Mouse (Mus musculus): ENCODE data around the gene Rab30.

The Rab30 gene

DNA sequence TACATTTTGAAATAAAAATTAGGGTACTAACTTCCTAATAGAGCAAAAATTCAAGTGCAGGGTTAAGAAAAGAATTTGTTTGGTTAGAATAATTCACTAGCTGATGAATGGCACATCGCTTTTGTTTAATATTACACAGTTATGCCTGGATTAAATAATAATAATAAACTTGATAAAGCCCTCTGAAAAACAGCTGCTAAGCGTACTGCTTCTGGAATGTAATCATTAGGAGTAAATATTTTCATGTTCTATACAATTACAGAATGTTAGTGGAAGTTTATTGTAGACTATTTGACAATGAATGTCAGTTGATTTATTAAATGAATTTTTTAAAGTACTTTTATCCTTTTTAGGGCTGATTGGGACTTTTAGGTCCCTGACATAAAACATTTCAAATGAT, 100.9 kb downstream of the Rab30 start:
- DNase-seq (ENCODE audit: low spot score in 2 of 2) = no peak

DNA sequence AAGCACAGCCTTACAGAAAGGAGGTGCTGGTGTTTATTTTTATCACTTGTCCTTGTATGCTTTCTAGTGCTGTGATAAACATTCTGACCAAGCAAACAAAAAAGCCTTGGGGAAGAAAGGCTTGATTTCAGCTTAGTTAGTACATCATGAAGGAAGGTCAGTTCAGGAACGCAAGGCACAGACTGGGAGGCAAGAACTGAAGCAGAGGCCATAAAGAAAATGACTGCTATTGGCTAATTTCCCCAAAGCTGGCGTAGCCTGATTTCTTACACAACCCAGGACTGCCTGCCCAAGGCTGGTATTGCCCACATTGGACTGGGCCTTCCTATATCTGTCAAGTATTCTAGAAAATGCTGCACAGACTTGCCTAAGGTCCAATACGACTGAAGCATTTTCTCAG, 106.8 kb downstream of the Rab30 start:
- no peak for DNase-seq (ENCODE audit: low spot score in 2 of 2)

DNA sequence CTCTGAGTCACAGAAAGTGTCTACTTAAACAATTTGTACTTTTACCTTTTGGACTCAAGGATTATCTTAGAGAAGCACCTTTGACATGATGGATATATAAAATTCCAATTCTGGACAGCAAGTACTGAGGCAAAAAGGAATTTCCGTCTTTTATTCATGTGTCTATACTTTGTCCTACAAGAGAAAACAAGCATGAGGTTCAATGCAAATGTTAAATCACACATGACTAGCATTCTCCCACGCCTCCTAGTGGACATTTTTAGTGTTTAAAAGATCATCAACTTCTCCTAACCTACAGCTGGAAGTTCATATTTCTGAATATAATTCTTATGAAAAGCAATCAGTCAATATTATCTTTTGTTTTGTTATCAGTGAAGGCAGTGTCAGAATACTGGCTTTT, 125.1 kb downstream of the Rab30 start:
- DNase-seq (ENCODE audit: low spot score in 2 of 2) = no peak

DNA sequence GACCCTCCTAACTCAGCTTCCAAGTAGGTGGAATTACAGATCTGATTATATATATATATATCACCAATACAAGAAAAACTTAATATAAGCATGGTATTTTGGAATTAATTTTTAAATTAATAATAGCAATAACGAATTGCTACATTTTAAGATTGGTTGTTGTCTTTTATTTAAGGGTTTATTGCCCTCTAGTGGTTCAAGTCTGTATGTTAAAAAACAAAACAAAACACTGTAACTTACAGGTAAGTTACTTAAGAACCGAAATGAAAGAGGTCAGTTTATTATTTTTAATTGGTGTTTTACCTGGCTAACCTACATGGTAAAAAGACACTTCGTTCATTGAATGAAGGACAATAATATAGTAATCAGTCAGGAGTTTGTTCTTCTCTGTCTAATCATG, 128.8 kb downstream of the Rab30 start:
- no peak for DNase-seq (ENCODE audit: low spot score in 2 of 2)

- no peak for DNase-seq (ENCODE audit: low spot score in 2 of 2)
Observed at GRCm38 (mm10) chr7:92871596-92871995, 130.2 kb downstream of the Rab30 start.

DNA sequence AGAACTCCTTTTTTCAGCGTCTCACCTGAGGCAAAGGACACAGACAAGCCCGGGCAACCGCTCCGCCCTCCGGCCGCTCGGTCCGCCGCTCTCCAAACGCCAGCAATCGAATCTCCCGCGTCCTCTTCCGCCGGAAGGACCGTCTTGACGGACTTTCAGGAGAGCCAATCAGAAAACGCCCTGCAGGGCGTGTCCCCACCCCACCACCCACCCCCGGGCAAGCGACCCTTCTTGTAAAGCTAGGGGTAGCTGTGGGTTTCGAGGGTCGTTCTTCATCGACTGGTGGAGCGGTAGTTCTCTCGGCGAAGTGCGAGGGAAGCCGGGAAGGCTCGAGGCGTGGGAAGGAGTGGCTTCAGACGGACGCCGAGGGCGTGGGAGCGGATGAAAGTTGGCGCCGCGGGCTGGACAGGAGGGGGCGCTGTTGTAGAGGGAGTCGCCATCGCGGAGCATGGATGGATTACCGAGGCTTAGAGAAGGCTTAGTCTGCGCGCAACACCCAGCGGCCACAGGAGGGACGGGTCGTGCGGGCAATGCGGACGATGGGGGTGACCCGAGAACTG, 132.8 kb downstream of the Rab30 start, which contains the start of the genes Ddias and Prcp:
Gene Ddias, minus strand, starts transcription at position 132 of the 560 bp plus-strand sequence.
Gene Prcp, plus strand, starts transcription at position 355 of the 560 bp plus-strand sequence.
- peak; percentile 79 to 91 for DNase-seq (ENCODE audit: low spot score in 2 of 2)

GRCm38 (mm10) chr7:92874761-92875408, 133.5 kb downstream of the Rab30 start:
- DNase-seq (ENCODE audit: low spot score in 2 of 2) = peak; percentile 62 to 73

GRCm38 (mm10) chr7:92876066-92876465, 134.7 kb downstream of the Rab30 start:
- no peak for DNase-seq (ENCODE audit: low spot score in 2 of 2)

DNA sequence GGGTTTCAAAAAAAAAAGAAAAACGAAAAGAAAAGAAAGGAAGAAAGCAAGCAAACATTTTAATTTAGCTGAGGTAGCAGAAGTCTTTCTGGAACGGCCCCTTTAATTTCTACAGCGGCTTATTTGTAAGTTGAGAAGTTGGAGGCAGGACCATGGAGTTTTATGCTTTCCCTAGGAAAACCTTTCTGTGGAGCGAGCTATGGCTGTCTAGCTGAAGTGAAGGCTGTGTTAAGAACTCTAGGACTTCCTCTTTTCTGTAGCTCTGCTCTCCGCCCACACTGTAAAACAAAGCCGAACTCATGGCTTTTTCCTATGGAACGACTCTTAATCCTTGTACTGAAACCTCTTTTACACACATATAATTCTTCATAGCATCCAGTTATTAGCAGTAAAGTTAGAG, 135.1 kb downstream of the Rab30 start:
- no peak for DNase-seq (ENCODE audit: low spot score in 2 of 2)

DNA sequence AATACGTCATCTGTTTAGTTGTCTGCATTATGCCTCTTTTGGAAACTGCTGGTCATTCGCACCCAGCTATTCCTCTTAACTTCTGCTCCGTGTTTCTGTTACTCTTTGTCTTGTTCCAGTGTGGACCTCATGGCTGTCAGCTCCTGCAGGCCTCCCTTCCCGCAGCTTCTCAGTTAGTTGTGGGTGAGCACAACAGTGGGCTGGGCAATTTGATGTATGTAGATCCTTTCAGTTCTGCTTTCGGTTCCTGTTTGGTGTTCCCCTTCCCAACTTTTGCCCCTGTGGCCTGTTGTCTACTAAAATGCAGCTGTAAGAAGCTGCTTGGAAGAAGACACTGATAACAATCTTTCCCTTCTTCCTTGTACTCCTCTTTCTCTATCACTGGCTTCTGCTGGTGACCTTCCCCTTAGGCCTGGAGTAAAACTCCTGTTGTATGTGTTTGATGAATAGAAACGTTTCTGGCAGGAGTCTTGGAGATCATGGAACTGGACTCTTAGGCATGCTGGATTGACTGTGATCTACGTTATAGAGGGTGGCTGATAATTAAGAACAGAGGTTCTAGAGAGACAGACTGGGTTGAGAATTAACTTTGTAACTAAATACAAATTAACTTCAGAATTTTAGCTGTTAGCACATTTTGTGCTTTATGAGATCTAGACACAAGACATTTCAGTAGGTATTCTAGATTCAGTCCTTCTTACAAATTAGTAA, 137.3 kb downstream of the Rab30 start:
- no peak for DNase-seq (ENCODE audit: low spot score in 2 of 2)

- no peak for DNase-seq (ENCODE audit: low spot score in 2 of 2)
Observed at GRCm38 (mm10) chr7:92883850-92884716, 142.7 kb downstream of the Rab30 start.

DNA sequence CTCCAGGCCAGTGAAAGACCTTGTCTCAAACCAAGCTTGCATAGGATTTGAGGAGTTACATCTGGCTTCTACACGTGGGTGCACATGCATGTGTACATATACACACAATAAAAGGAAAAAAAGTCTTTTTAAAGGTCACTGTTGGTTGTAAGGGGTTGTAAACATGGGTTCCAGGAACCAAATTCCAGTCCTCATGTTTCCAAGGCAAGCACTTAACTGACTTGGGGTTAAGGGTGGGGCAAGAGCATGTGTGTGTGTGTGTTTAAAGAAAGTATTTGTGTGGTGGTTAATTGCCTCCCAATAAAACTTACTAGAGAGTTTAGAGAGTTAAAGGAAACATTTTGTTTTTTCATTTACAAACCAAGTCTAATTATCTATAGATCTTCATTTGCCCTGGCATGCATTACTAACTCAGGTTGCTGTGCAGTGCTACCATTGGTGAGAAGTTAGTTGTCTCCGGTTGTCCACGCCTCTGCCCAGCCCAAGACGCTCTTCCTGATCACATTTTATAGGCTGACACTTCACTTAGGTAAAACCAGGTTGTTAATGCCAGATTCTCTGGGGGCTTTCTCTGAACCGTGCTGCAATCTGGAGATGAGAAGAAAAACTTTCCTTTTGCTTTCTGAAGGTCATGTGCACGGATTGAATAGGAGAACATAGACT, 143.7 kb downstream of the Rab30 start:
- no peak for DNase-seq (ENCODE audit: low spot score in 2 of 2)

DNA sequence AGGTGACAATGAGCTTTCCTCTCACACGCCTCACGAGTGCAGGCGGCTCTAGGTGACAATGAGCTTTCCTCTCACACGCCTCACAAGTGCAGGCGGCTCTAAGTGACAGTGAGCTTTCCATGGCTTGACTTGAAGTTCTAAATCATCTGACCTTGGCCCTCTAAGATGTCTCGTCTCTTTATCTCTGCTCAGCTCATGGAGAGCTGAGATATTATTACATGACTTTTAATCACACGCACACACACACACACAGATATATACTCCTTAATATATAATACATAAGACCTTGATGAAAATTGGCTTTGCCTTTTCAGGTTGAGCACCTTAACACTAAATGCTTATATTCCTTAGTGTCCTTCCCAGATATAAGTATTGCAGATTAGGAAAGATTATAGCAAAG, 145.4 kb downstream of the Rab30 start:
- DNase-seq (ENCODE audit: low spot score in 2 of 2) = no peak

DNA sequence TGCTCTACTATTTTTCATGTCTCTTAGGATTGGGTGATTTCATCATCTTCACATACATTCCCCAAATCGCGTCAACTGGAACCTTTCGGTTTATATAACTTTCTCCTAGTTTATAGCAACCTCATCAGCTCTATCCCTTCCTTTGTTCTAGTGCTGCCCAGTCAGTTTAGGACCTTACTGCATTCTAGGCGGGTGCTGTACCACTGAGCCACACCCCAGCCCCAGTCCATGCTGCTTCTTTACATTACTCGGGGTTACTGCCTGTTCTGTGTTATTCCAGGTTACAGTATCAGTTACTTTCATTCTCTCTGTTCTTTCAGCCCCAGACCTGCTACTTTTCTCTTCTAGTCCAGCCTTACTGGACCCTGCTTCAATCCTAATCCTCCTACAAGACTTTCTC, 145.8 kb downstream of the Rab30 start:
- DNase-seq (ENCODE audit: low spot score in 2 of 2) = no peak

- DNase-seq (ENCODE audit: low spot score in 2 of 2) = no peak
Observed at GRCm38 (mm10) chr7:92890211-92890610, 148.8 kb downstream of the Rab30 start.

- no peak for DNase-seq (ENCODE audit: low spot score in 2 of 2)
Observed at GRCm38 (mm10) chr7:92890618-92891230, 149.3 kb downstream of the Rab30 start.

DNA sequence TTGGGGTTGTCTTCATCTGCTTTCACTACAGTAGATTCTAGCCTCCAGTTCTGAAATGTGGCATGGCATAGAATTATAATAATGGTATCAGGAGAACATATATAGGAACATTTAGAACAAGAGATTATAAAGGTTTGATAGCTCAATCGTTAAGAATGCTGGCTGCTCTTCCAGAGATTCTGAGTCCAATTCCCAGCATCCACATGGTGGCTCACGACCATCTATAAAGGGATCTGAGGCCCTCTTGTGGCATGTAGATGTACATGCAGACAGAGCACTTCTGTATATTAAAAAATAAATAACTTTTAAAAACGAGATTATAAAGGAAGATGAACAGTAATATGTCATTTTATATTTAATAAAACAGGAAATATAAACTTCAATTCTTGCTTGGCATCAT, 152.1 kb downstream of the Rab30 start:
- DNase-seq (ENCODE audit: low spot score in 2 of 2) = no peak
